Mouse (Mus musculus): ENCODE measurements around the gene Hip1.

Gene Hip1

DNA sequence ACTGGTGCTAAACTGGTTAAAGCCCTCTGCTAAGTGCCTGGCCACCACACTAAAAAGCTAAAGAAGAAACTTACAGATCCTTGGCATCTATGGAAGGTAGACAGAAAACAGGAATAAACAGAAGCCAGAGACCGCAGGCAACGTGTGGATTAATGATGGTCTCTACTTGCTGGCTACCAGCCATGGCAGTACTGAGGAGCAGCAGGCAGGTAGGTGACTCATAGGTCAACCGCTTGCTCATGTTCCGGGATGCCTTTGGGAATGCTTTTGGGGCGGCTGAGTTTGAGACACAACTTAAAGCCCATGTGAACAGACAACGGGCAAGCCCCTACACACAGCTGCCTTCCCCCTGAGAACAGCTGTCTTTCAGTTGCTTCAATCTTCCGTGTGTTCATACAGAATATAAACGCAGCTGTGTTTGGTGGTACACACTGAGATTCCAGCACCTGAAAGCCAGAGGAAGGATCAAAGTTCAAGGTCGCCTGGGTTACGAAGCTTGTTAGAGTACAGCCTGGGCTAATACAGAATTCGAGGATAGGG lies 13.5 kb downstream of the Hip1 start:
- no peak for DNase-seq (ENCODE audit: low spot score)

DNA sequence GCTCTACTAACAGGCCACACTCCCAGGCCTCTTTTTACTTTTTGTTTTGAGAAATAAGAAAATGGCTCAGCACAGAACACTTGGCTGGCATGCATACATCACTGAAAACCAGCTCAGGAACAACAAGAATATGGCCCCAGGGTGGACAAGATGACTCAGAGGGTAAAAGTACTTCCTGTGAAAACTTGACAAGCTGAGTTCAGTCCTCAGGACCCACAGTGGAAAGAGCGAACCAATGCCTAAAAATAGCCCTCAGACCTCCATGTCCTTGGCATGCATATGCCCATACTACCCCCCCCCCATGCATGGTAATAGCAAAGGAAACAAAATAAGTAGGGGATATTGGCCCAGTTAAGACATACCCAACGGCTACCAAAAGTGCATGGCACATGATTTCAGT lies 15.0 kb downstream of the Hip1 start:
- no peak for DNase-seq (ENCODE audit: low spot score)

DNA sequence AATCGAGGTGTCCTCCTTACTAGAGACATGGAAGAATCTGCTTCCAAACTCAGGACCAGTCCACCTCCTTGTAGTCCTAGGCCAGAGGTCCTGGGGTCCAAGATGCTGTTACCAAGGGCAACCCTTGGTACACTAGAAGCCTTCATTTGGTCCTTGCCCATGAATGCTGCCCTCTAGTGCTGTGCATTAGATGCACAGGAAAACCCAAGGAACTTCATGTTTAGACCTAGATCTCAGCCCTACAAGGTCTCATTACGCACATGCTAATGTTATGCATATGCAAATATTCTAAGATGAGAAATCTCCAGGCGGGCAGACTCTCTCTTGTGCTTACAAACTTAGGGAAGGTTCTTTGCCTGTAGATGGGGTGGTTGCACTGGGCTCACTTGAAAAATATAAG lies 15.6 kb downstream of the Hip1 start:
- no peak for DNase-seq (ENCODE audit: low spot score)

DNA sequence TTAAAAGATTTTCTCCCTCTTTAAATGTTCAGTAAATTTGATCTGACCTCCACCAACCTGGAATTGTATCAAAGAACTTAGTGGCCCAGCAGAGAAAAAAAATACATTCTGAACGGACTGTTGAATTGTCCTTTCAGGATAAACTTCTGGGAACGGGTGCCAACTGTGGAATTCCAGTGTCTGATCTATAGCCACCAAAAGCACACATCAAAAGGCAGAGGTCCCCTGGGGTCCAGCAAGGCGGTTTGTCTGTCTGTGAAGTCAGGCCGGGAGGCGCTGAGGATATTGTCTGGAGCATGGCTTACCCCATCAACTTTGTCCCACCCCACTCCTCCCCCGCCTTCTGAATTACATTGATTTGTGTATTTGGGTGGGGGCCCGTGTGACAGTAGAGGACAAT lies 16.9 kb downstream of the Hip1 start:
- DNase-seq (ENCODE audit: low spot score) = no peak

DNA sequence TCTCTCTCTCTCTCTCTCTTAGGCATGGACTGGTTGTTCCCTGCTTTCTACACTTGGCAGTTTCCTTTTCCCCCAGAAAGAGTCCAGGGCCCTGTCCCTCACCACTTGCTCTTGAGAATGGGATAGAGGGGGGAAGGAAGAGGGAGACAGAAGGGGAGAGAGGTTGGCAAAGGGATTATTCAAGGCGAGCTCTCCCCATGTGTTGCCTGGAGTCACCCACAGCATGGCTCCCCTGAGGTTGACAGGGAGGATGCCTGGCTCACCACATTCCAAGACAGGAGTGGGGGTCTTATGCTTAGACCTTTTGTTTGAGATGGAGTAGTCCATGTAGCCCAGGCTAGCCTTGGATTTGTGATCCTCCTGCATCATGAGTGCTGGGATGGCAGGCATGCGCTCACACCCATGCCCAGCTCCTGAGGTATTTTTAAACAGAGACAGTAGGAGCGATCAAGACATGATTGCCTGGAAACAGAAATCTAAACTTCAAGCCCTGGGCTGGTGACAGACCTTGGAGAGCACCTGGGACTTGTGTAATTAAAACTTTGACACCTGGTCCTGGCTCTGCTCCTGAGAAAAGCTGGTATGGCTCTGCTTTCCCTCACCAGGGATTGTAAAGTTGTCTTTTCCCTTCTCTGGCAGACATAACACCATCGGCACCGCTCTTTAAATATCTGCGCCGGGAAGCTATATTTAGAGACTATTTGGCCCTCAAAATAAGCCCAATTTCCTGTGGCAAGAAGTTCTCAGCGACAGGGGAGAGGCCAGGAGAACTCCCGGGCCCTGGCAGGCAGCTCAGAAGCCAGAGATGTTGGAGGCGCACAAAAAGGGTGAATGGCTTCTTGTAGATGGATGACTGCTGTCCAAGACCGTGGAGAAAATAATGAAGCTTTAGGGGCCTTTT lies 20.0 kb downstream of the Hip1 start:
- no peak for DNase-seq (ENCODE audit: low spot score)

DNA sequence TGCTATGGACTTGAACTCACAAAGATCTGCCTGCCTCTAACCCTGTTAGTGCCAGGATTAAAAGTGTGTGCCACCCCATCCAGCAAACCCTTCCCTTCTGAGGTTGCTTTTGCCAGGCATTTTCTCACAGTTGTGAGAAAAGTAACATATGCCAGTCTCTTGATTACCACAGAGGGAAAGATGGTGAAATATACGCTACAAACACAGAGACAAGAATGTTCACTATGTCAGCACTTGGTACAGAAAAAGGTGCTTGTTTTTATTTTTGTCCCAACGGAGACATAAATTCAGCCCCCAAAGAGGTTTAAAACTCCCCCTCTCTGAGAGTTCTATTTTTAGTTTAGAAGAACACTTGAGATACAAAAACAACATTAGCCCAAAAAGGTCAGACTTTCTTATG lies 20.8 kb downstream of the Hip1 start:
- DNase-seq (ENCODE audit: low spot score) = peak; percentile 64

DNA sequence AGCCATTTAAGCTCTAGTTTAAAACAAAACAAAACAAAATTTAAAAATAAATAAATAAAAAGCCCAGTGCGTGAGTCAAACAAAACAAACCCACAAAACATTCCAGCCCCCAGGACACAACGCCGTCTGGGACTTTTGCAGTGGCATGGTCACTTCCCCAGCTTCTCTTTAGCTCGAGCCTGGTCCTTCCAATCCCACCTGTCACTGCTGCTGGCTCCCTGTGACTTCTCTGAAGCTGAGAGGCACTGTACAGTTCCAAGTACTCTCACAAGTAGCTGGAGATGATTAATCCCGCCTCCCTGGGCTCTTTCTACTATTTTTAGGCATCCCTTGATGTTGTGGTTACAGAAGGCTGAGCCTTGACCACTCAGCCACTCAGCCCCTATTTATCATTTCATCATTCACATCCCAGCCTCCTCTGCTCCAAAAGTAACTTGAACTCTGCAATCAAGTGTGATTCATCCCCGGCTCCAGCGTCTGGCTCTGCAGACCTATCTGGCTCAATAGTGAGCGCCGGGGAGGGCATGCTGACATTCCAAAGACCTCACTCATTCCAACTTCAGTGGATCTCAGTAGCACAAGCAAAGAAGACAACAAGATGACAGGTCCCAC lies 22.7 kb downstream of the Hip1 start:
- peak; percentile 78 for DNase-seq (ENCODE audit: low spot score)

DNA sequence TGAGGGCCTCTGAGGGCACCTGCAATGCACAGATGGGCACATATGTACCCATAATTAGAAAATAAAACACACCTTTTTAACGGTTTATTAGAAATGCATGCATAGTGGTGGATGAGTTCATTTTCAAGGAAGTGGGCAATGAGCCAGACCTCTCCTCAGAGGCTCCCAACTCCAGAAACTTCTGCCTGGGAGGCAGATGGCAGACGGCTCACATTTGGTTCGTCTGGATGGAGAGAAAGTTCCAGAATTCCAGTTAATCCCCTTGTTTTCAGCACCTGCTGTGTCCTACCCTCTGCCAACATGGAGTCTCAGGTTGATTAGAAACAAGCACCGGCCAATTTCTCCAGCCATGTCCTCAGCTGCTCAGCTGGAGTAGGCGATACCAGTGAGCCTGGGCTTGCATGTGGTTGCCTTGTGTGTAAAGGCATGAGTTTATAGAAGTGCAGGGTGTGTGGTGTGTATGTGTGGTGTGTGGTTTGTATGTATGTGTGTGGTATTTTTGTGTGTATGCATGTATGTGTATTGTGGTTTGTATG lies 27.5 kb downstream of the Hip1 start:
- no peak for DNase-seq (ENCODE audit: low spot score)

DNA sequence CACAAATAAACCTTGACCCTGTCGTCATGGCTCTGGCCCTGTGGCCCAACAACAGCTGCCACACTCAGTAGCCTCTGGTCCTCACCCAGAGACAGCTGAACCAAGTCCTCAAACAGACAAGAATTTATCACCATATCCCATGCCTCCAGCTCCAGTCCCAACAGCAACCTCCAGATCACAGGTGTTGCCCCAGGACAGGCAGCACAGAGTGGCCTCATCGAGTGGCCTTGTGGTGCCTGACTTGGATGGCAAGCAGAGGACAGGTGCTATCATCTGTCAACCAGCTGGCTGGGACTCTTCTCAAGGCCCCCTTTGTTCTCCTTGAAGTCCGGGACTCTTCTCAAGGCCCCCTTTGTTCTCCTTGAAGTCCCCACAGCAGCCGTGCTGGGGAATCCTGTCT lies 31.8 kb downstream of the Hip1 start:
- no peak for DNase-seq (ENCODE audit: low spot score)

DNA sequence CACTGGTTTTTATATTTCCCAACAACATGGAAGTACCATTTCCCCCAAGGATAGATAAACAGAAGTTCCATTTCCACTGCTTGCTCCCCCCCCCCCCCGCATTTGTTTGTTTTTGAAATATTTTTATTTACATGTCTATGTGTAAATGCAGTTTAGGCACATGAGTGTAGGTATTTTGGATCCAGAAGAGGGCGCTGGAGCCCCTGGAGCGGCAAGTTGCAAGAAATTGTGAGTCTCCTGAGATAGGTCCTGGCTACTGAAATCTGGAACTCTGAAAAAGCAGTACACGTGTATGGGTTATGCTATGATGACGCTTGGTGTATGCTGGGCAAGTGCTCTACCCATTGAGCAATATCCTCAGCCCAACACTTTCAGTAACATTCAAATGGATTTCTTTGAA lies 33.8 kb downstream of the Hip1 start:
- DNase-seq (ENCODE audit: low spot score) = no peak

DNA sequence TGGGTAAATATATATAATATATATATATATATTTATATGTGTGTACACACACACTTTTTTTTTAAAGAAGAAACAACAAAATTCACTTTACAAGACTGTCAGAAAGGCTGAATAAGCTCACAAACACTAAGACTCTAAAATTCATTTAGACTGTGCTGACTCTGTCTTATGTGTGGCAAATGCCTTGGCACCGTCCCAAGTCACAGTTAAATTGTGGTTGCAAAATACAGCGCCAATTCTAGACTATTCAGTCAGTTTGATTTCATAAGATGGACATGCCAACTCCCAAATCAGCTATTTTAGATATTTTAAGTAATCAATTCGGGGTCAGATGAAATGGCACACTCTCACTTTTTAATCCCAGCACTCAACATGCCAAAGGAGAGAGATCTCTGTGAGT lies 36.6 kb downstream of the Hip1 start:
- peak; percentile 95 for DNase-seq (ENCODE audit: low spot score)

DNA sequence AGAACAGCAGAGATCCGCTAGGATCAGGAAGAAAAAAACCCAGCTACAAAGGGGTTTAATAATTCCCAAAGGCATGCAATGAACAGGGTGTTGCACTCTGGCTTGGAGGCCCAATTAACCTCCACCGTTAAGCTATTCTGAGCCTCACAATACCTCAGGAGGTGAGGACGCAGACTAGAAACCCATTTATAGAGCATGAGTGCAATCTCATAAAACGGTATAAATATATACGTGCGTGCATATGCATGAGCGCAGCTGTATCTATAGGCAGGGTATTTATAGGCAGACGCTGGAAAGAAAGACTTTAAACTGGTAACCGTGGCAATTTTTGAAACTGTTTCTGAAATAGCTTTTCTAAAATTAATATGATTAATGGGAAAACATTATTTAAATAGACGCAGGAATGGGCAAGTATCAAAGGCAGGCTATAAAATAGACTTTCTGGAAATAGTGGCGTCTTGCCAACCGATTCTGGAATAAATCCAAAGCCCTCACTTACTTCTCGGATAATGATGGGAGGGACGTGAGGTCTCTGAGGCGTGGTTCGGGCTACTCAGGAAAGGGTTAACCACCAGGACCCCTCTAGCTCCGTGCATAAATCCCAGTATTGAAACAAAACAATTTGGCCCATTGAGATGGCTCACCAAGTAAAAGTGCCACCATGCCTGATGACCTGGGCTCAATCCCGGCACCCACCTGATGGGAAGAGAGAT lies 37.2 kb downstream of the Hip1 start:
- no peak for DNase-seq (ENCODE audit: low spot score)

DNA sequence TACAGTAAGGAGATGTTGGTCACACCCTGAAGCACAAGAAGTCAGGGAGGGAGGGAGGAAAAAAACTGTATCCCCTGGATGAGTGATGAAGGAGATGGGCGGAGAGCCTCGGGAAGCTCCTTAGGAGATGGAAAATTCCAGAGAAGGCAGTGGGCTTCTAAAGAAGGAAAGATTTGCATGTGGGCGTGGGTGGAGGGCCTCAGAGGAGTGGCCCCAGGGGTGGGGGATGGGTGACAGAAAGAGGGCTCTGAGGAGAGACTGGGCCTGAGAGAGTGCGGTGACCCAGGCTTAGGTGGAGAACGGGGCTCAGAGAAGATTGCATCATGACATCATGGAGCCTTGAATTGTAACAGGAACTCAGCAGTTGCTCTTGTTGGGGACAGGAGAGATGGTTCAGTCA lies 39.5 kb downstream of the Hip1 start:
- no peak for DNase-seq (ENCODE audit: low spot score)

DNA sequence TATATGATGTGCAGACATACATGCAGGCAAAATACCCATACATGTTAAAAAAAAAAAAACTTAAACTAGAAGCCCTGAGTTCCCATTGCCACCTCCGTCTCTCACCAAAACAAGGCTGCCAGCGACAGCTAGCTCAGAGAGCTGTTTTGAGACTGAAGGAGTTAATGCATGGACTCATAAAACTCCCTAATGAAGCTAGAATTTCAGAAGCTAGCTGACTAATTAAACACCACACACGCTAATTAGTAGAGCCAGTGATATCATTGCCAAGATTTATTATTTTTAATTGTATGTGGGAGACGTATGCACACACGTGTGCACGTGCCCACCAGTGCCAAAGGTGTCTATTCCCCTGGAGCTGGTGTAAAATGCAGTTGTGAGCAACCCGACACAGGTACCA lies 42.0 kb downstream of the Hip1 start:
- no peak for DNase-seq (ENCODE audit: low spot score)

DNA sequence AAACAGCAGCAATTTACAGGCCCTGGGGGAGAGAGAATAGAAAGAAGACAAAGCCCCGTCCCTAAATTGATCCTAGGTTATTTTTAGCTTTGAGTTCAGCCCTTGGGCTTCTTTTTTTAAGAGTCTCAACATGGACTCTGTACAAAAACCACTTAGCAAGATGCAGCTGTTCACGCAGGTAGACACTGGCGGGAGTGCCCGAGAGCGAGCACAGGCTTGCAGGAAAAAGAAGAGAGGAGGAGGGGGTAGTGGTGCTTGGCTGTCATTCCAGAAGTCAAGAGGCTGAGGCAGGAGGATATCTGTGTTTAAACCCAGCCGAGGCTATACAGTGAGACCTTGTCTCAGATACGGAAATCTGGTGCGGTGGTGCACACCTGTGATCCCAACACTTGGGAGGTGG lies 42.9 kb downstream of the Hip1 start:
- DNase-seq (ENCODE audit: low spot score) = no peak

DNA sequence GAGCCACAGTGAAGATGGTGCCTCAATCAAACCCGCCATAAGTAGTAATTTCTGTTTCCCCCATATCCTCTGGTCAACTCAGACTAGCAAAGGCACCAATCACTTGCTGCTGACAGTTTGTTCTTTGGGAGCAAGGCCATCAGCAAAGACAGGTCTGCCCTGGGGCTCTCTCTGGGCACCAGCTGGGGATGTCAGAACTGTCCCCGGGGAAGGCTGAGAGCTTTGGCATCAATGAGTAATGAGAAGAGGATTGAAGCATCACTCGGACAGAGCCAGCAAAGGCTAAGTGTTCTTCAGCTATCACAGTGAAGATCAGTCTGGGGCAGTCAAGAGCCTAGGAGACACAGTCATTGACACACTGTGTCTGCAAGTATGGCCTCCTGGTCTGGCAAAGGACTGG lies 46.0 kb downstream of the Hip1 start:
- peak; percentile 26 for DNase-seq (ENCODE audit: low spot score)

DNA sequence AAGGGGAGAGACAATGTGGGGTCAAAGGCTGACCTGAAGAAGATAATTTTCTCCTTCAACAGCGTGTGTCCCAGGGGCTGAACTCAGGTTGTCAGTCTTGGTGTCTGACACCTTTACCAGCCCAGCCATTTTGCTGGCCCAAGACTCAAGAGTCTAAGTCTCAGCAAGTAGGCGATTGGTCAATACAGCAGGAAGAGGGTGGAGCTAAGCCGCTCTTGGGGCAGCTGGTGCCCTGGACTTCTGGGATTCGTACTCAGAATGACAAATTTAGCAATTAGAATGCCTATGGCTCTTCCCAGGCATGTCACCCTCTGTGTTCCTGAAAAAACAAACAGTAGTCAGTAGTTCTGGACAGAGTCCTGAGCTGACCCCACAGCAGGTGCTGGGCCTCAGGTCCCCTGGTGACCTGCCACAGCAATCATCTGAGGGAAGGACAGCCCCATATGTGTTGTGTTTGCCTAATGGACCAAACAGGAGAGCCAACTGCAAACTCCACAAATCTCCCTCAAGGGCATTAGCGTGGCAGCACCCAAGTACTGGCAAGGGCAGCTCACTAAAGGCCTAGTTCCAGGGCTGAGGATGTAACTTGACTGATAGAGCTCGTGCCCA lies 47.5 kb downstream of the Hip1 start:
- peak; percentile 31 for DNase-seq (ENCODE audit: low spot score)

DNA sequence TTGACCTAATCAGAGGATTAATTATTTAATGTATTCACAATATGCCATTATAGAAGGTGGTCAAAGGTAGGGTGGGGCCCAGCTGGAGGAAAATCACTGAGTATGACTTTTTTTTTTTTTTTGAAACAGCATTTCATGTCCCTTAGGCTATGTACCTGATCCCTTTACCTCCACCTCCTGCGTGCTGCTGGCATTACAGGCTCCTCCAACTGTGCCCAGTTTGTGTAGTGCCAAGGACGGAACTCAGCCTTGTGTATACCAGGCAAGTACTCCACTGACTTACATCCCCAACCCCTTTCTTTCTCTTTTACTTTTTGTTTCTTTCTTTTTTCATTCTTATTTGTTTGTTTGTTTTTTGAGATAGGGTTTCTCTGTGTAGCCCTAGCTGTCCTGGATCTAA lies 48.4 kb downstream of the Hip1 start:
- no peak for DNase-seq (ENCODE audit: low spot score)

DNA sequence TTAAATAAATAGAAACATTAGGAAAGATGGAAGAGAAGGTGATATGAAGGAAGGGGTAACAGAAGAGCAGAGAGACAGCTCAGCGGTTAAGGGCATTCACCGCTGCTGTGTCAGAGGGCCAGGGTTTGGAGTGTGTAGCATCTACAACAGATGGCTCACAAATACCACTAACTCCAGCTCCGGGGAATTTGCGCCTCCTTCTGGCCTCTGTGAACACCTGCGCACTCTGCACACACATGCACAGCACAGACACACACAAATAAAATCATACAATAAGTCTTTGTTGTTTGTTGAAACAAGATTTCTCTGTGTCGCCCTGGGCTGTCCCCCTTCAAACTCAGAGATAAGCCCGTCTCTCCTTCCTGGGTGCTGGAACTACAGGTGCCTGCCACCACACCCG lies 49.4 kb downstream of the Hip1 start:
- no peak for DNase-seq (ENCODE audit: low spot score)

DNA sequence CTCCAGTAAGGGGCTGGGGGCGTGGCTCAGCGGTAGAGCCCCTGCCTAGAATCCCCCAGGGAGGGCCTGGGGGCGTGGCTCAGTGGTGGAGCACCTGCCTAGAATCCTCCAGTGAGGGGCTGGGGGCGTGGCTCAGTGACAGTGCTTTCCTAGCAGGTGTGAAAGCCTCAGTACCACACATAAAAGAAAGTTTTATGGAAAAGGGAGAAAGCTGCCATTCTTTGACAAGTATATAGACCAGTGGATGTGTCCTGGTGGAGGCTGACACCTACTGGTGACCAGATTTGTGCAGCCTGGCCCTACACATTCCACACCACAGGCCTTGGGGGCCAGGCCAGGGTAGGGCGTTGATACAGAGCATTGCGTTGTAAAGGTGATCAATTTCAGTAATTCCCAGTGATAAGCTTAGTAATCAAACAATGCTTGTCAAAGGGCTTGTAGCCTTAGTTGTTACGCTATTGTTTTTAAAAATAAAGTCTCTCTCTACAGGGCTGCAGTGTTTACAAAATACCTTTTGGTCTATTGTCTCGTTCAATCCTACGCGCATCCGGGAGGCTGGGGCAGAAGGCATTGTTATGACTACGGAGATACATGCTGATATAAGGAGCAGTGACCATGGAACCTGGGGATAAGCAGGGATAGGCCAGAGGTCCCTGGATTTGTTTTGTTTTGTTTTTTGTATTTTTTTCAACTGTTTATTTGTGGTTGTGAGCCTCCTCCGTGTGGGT lies 50.6 kb downstream of the Hip1 start:
- DNase-seq (ENCODE audit: low spot score) = peak; percentile 53

DNA sequence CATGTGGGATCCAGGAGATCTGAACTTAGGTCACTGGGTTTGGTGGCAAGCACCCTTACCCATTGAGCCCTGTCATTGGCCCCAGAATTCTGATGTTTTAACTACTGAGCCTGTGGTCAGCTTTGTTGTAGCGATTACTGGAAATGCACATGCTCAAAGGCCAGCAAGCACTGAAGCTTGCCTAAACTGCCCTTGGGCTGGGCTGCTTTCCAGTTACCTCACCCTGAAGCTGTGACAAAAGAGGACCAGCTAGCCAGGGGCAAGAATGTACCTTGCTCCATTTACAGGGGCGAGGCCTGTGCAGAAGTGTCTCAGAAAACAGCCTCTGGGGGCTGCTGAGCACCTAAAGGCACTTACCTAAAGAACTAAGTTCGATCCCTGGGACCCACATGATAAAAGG lies 51.8 kb downstream of the Hip1 start:
- DNase-seq (ENCODE audit: low spot score) = peak; percentile 79

DNA sequence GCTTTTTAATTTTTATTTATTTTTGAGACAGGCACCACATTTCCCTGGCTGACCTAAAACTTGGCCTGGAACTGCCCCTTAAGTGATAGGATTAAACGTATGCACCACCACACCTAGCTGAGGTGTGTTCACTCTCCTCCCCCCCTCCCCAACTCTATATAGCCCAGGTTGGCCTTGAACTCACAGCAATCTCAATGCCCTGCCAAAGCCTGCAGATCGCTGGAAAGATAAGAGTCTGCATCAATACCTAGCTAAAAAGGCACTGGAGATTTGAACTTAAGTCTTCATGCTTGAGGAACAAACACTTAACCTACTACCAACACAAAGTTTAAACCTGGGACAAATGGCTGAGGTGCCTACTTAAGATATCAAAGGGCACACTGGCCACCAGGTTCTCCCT lies 52.8 kb downstream of the Hip1 start:
- no peak for DNase-seq (ENCODE audit: low spot score)
